Mouse (Mus musculus) gastrocnemius, adult 8-10 months (tissue): ENCODE measurements around the gene Fbxw9. TPM values are rescaled to one million over a fixed set of nuclear protein-coding genes. Genes with fewer than 3 reads are reported as not detected.

Experiments
- DNase-seq, 2 experiments: peaks; one replicate each; pipeline ENCODE4 v3.0.0; 2022; ENCODE audit warnings: low spot score in 2 of 2
- microRNA-seq: library from miRNA; unstranded; fragments of <30 nt; microRNA quantifications from one replicate; pipeline ENCODE4 v1.2.0, GENCODE M21; 2022
- total RNA-seq, 4 experiments: library from RNA; stranded (reverse); gene quantifications; 2 replicates each; pipeline ENCODE4 v1.2.4; 2022

Gene Fbxw9
- total RNA-seq, 4 experiments from 2014 or later = 1.4 to 2.5 (median 1.8) TPM

GRCm38 (mm10) chr8:85083108-85083813 is 23.4 kb downstream of the Fbxw9 start, which contains the start of gene Man2b1:
Man2b1 (plus strand) TSS chr8:85083270.
- peak; percentile 75 to 81 for DNase-seq

GRCm38 (mm10) chr8:85084633-85085032 is 24.8 kb downstream of the Fbxw9 start:
- DNase-seq = no peak

- DNase-seq = no peak
Observed at GRCm38 (mm10) chr8:85086238-85086637, 26.4 kb downstream of the Fbxw9 start.

- DNase-seq = no peak
Observed at GRCm38 (mm10) chr8:85088771-85089170, 28.9 kb downstream of the Fbxw9 start.

GRCm38 (mm10) chr8:85090856-85091255 is 31.0 kb downstream of the Fbxw9 start:
- no peak for DNase-seq

- no peak for DNase-seq
Observed at GRCm38 (mm10) chr8:85091526-85092090, 31.8 kb downstream of the Fbxw9 start.

- no peak for DNase-seq
Observed at GRCm38 (mm10) chr8:85095051-85095450, 35.2 kb downstream of the Fbxw9 start.

GRCm38 (mm10) chr8:85095566-85095965 is 35.7 kb downstream of the Fbxw9 start:
- no peak for DNase-seq

GRCm38 (mm10) chr8:85096196-85096595 is 36.3 kb downstream of the Fbxw9 start:
- no peak for DNase-seq

GRCm38 (mm10) chr8:85096850-85097249 is 37.0 kb downstream of the Fbxw9 start:
- DNase-seq = no peak

GRCm38 (mm10) chr8:85100076-85100665 is 40.3 kb downstream of the Fbxw9 start:
- DNase-seq = no peak

GRCm38 (mm10) chr8:85113241-85113640 is 53.4 kb downstream of the Fbxw9 start:
- no peak for DNase-seq

- no peak for DNase-seq
Observed at GRCm38 (mm10) chr8:85115501-85115900, 55.6 kb downstream of the Fbxw9 start.

Small RNA genes lying within 50 kb of the gene (microRNA-seq; reads per million reads assigned to microRNA genes)
- gene Gm23388 = not detected
- gene Mir7070 = not detected

Other genes with a start within 250 kb of the Fbxw9 start
- gene Dand5, start 237.2 kb upstream of the Fbxw9 start, total RNA-seq = 10 to 100 TPM in 3 of 4 experiments, 1 to 10 TPM in 1; 7.8 to 12.9 (median 12.2) TPM
- 10 to 100 TPM; 18.6 to 23.2 (median 20.8) TPM for gene Gadd45gip1, start 228.5 kb upstream of the Fbxw9 start, total RNA-seq
- 100 to 1,000 TPM; 168 to 185 (median 180) TPM for gene Rad23a, start 219.4 kb upstream of the Fbxw9 start, total RNA-seq
- gene Calr, start 213.1 kb upstream of the Fbxw9 start, total RNA-seq = 100 to 1,000 TPM; 148 to 197 (median 154) TPM
- gene Farsa, start 203.1 kb upstream of the Fbxw9 start, total RNA-seq = 10 to 100 TPM; 19.2 to 28.8 (median 24.5) TPM
- gene Syce2, start 187.9 kb upstream of the Fbxw9 start, total RNA-seq = 1 to 10 TPM in 2 of 4 experiments, under 1 TPM in 2; 0.82 to 2.5 (median 1.5) TPM
- 10 to 100 TPM; 29.4 to 43.6 (median 36.2) TPM for gene Gcdh, start 166.1 kb upstream of the Fbxw9 start, total RNA-seq
- gene Klf1, start 158.1 kb upstream of the Fbxw9 start, total RNA-seq = not detected
- gene Dnase2a, start 151.5 kb upstream of the Fbxw9 start, total RNA-seq = 1 to 10 TPM; 3.7 to 8.0 (median 6.1) TPM
- under 1 TPM in 1 of 4 experiments, not detected in 3; 0.07 TPM for gene Mast1, start 122.7 kb upstream of the Fbxw9 start, total RNA-seq
- not detected for gene Rtbdn, start 113.1 kb upstream of the Fbxw9 start, total RNA-seq
- 1 to 10 TPM in 1 of 4 experiments, not detected in 3; 1.1 TPM for gene Gm49661, start 90.6 kb upstream of the Fbxw9 start, total RNA-seq
- 100 to 1,000 TPM; 173 to 193 (median 187) TPM for gene Prdx2, start 90.5 kb upstream of the Fbxw9 start, total RNA-seq
- 10 to 100 TPM; 20.4 to 26.5 (median 23.9) TPM for gene Rnaseh2a, start 90.3 kb upstream of the Fbxw9 start, total RNA-seq
- gene Junb, start 81.3 kb upstream of the Fbxw9 start, total RNA-seq = 1 to 10 TPM; 5.9 to 9.6 (median 7.5) TPM
- gene Hook2, start 69.5 kb upstream of the Fbxw9 start, total RNA-seq = 1 to 10 TPM; 2.0 to 3.1 (median 2.6) TPM
- gene Best2, start 45.5 kb upstream of the Fbxw9 start, total RNA-seq = not detected
- gene Asna1, start 34.8 kb upstream of the Fbxw9 start, total RNA-seq = 10 to 100 TPM; 57.1 to 67.3 (median 58.8) TPM
- 10 to 100 TPM; 57.5 to 74.2 (median 66.1) TPM for gene Trir, start 33.2 kb upstream of the Fbxw9 start, total RNA-seq
- gene Tnpo2, start 23.1 kb upstream of the Fbxw9 start, total RNA-seq = 10 to 100 TPM; 28.3 to 38.4 (median 32.6) TPM
- not detected for gene Gm5741, start 7.9 kb downstream of the Fbxw9 start, total RNA-seq
- 10 to 100 TPM; 34.1 to 38.9 (median 36.0) TPM for gene Dhps, start 11.7 kb downstream of the Fbxw9 start, total RNA-seq
- gene Wdr83os, start 20.7 kb downstream of the Fbxw9 start, total RNA-seq = 10 to 100 TPM; 40.7 to 49.9 (median 46.3) TPM
- 10 to 100 TPM; 15.4 to 20.4 (median 16.0) TPM for gene Wdr83, start 21.3 kb downstream of the Fbxw9 start, total RNA-seq
- 1 to 10 TPM; 6.4 to 9.8 (median 8.1) TPM for gene Man2b1, start 23.2 kb downstream of the Fbxw9 start, total RNA-seq
- gene Zfp791, start 63.0 kb downstream of the Fbxw9 start, total RNA-seq = 1 to 10 TPM in 2 of 4 experiments, under 1 TPM in 2; 0.51 to 1.4 (median 0.90) TPM
- gene Cks1brt, start 91.9 kb downstream of the Fbxw9 start, total RNA-seq = not detected
- not detected for gene Olfr371, start 165.9 kb downstream of the Fbxw9 start, total RNA-seq
- 1 to 10 TPM; 3.0 to 4.0 (median 3.2) TPM for gene Orc6, start 239.6 kb downstream of the Fbxw9 start, total RNA-seq
- gene Vps35, start 239.7 kb downstream of the Fbxw9 start, total RNA-seq = 10 to 100 TPM; 54.5 to 57.3 (median 55.8) TPM